Mouse (Mus musculus): ENCODE data around the gene Cfap65.

DNA sequence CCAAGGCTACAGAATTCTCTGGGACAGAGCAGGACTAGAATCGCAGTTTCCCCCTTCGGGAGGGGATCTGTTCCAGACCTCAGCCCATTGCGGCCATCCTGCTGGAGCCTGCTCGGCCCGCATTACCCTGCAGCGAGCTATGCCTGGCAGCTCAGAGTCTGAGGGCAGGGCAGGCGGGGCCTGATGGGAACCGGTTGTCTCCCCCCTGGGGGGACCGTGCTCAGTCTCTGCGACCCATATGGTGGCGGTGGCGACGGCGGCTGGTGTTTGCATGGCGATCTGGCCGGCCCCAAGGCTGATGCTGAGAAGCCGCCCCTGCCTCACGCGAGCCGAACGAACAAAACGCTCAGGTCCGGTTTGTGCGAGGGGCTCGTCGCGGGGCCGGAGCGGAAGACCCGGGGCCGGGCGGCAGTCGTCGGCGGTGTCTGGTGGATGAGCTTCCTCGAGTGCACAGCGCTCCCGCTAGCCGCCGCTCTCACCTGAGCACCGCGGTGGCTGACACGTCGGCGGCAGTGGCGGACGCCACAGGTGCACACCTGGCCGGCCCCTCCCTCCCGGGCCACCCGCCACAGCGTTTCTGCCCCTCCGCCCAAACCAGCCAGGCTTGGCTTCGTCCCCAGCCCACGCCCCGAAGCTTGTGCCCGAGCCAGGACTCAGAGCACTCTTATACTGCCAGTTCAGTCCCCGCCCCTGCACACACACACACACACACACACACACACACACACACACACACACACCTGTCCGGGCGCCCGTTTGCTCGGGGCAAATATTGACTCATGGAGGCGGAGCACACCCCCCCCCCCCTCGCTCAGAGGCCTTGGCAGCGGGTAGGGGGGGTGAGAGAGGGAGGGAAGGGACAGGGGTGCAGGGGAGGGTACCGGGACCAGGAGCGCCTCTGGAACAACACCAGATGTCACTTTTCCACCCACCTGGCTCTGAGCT, 34.8 kb downstream of the Cfap65 start:
- TF ChIP-seq EP300 (IDR thresholded peaks at IDR 0.05; ENCODE audit: insufficient read depth, low read depth, low read length): no peak
- no peak for TF ChIP-seq CTCF (IDR thresholded peaks at IDR 0.05; ENCODE audit: low read depth, low read length)
